Comparison of ENCODE assay signal across 8 mouse cellular contexts in the genomic region with DNA sequence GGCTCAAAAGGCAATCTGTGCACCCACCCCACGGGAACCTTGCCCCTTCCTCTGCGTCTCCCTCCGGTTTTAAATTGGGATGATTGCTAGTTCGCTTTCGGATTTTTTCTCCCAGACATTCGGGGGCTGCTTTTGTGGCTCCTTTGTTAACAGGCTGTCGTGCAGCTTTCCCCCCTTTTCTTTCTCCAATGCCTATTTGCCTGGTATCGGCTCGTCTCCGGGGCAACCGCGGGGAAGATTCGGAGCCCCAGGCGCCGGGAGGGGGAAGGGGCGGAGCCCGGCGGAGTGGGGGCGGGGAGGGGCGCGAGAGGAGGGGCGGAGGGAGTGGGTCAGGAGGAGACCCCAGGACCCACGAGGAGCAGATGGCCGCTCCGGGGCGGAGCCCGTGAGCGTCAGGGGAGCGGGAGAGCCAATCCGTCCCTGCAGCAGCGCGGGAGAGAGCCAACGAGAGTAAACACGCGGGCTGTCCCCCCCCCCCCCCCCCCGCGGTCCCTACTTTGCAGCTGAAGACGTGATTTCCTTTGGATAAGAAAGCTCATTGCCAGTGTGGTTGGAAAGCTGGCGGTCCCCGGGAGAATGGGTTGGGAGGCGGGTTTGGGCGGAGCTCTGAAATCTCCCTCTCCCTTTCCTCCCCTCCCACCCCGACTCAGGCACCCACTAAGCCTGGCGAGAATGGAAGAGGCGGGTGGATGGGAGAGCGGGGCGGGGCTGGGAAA. TPM values are rescaled to one million over a fixed set of nuclear protein-coding genes. Genes with fewer than 3 reads are reported as not detected.
DNase-seq lines count a peak whose midpoint lies in the region; ATAC-seq and TF ChIP-seq lines count a peak whose summit lies in the region.

No protein-coding gene starts in this region.

- no peaks in the 10 kb centered on the region for H3K36me3 ChIP-seq in E14TG2a.4 (ENCODE audit: insufficient read depth, low read length)
- no peaks in the 10 kb centered on the region for H3K36me3 ChIP-seq in forebrain, embryonic 15.5 days
- no peaks in the 10 kb centered on the region for H3K36me3 ChIP-seq in liver, postnatal 0 days (replicated peaks; ENCODE audit: insufficient read depth, low read length)
- no peaks in the 10 kb centered on the region for H3K36me3 ChIP-seq in neural tube, embryonic 15.5 days

- no peaks in the 10 kb centered on the region for H3K9me3 ChIP-seq in E14TG2a.4 (ENCODE audit: low read length)
- no peaks in the 10 kb centered on the region for H3K9me3 ChIP-seq in forebrain, embryonic 15.5 days
- H3K9me3 ChIP-seq in liver, postnatal 0 days (ENCODE audit: low read length), result no peaks in the 10 kb centered on the region
- no peaks in the 10 kb centered on the region for H3K9me3 ChIP-seq in neural tube, embryonic 15.5 days (replicated peaks)

- WGBS in forebrain, embryonic 15.5 days, result under 1% methylated on average over 43 of the region's 47 CpGs
- under 1% methylated on average over 38 of the region's 47 CpGs for WGBS in liver, postnatal 0 days (ENCODE audit: insufficient replicate concordance)
- WGBS in neural tube, embryonic 15.5 days, result under 1% methylated on average over 37 of the region's 47 CpGs

- H3K4me3 ChIP-seq in E14TG2a.4 (replicated peaks; ENCODE audit: low read length), result peak overlapping the region; percentile 89
- H3K4me3 ChIP-seq in forebrain, embryonic 15.5 days, result peak overlapping the region; percentile 95
- H3K4me3 ChIP-seq in liver, postnatal 0 days (ENCODE audit: low read depth, low read length), result peak overlapping the region; percentile 76
- peak overlapping the region; percentile 92 for H3K4me3 ChIP-seq in neural tube, embryonic 15.5 days (replicated peaks)

- H3K4me2 ChIP-seq in forebrain, embryonic 15.5 days (replicated peaks), result peak overlapping the region; percentile 66
- peak overlapping the region; percentile 90 for H3K4me2 ChIP-seq in liver, postnatal 0 days (ENCODE audit: low read depth, low read length)
- peak overlapping the region; percentile 59 for H3K4me2 ChIP-seq in neural tube, embryonic 15.5 days

- peak; percentile 41 for ATAC-seq in cerebellum, adult (ENCODE audit: insufficient number of reproducible peaks, low FRiP score, low TSS enrichment)
- ATAC-seq in forebrain, embryonic 15.5 days (replicated peaks), result peak; percentile 91
- peak; percentile 49 for ATAC-seq in liver, postnatal 0 days
- peak; percentile 90 for ATAC-seq in neural tube, embryonic 15.5 days (ENCODE audit: low FRiP score)

- intact Hi-C loops in heart, postnatal 14 days (cut with DNase I), result loop anchor here (5.0 kb wide), 1 partner anchor 51 kb away; no protein-coding TSS in a partner anchor

- TF ChIP-seq EP300 in liver, postnatal 0 days (IDR thresholded peaks at IDR 0.05; ENCODE audit: low read depth), result no peak

- H3K4me1 ChIP-seq in E14TG2a.4 (replicated peaks; ENCODE audit: low read depth, low read length), result peaks cover 26% of the 10 kb centered on the region
- H3K4me1 ChIP-seq in forebrain, embryonic 15.5 days, result peaks cover 6% of the 10 kb centered on the region; the same call in 1 of the 2 replicates
- no peaks in the 10 kb centered on the region for H3K4me1 ChIP-seq in liver, postnatal 0 days (ENCODE audit: insufficient read depth)
- H3K4me1 ChIP-seq in neural tube, embryonic 15.5 days, result peaks cover 6% of the 10 kb centered on the region

- H3K9ac ChIP-seq in forebrain, embryonic 15.5 days (replicated peaks), result peak overlapping the region; percentile 100
- H3K9ac ChIP-seq in liver, postnatal 0 days (replicated peaks), result peak overlapping the region; percentile 58; the same call in 1 of the 2 replicates
- H3K9ac ChIP-seq in neural tube, embryonic 15.5 days (replicated peaks), result peak overlapping the region; percentile 100

- no peak for TF ChIP-seq CTCF in E14TG2a.4 (conservative IDR thresholded peaks at IDR 0.05; ENCODE audit: low read length)
- no peak for TF ChIP-seq CTCF in liver, postnatal 0 days (IDR thresholded peaks at IDR 0.05; ENCODE audit: low read depth)

- DNase-seq in heart, postnatal 14 days, result peak; percentile 86 to 89
- peak; percentile 74 to 83 for DNase-seq in layer of hippocampus, adult 18-20 months (ENCODE audit: low spot score in 2 of 2)
- DNase-seq in liver, postnatal 0 days, result peak; percentile 81
- peak; percentile 89 for DNase-seq in testis, postnatal 14 days (ENCODE audit: low spot score)

- peak overlapping the region; percentile 100 for H3K27ac ChIP-seq in forebrain, embryonic 15.5 days (replicated peaks)
- H3K27ac ChIP-seq in liver, postnatal 0 days (ENCODE audit: low read depth), result peak overlapping the region; percentile 92
- peak overlapping the region; percentile 100 for H3K27ac ChIP-seq in neural tube, embryonic 15.5 days (replicated peaks)

- H3K27me3 ChIP-seq in E14TG2a.4 (ENCODE audit: insufficient read depth, low read length), result peaks cover 14% of the 10 kb centered on the region
- no peaks in the 10 kb centered on the region for H3K27me3 ChIP-seq in forebrain, embryonic 15.5 days
- H3K27me3 ChIP-seq in liver, postnatal 0 days (ENCODE audit: insufficient read depth, low read length), result no peaks in the 10 kb centered on the region
- no peaks in the 10 kb centered on the region for H3K27me3 ChIP-seq in neural tube, embryonic 15.5 days (replicated peaks)

RNA-seq across cellular contexts. Expression of gene Marcks, which starts 2.2 kb away (rescaled TPM):
- 214 and 227 TPM in 2 replicates for polyA plus RNA-seq in forebrain, embryonic 15.5 days (2015; fragmentation: Nextera tagmentation; extraction: Ambion mirVana)
- 10 to 100 TPM; 75.6 to 79.2 TPM for total RNA-seq in heart, postnatal 14 days (2021)
- 10 to 100 TPM; 77.4 to 88.5 TPM for total RNA-seq in layer of hippocampus, adult 18-20 months (2021)
- polyA plus RNA-seq in liver, postnatal 0 days (2015; fragmentation: Nextera tagmentation; extraction: Ambion mirVana), result 24.8 and 25.3 TPM in 2 replicates
- 145 and 159 TPM in 2 replicates for polyA plus RNA-seq in neural tube, embryonic 15.5 days (2015; fragmentation: Nextera tagmentation; extraction: Ambion mirVana)

Comparison
In these comparisons a context has a peak if more than half of its experiments do, and no peak if none do; other contexts are left out.
1. Peak in every context shown above with its lines: DNase-seq, ATAC-seq, H3K4me3 ChIP-seq and H3K27ac ChIP-seq.
2. ATAC-seq: peak in every context shown above with its lines; median percentile 91 in forebrain, embryonic 15.5 days; 90 in neural tube, embryonic 15.5 days; 49 in liver, postnatal 0 days; 41 in cerebellum, adult.